Mouse (Mus musculus) hindbrain, postnatal 0 days (tissue): ENCODE data around the gene Lrrc15. TPM values are rescaled to one million over a fixed set of nuclear protein-coding genes. Genes with fewer than 3 reads are reported as not detected.

Experiments used
- ATAC-seq: fragments of 200-750 bp; cut with Nextera tagmentation; 2 replicates; pipeline ENCODE4 v1.8.0; 2017; ENCODE audit warnings: mild to moderate bottlenecking, moderate TSS enrichment, moderate library complexity
- DNase-seq: peaks from one replicate; pipeline ENCODE4 v3.0.0-alpha.2; 2015; ENCODE audit warnings: low spot score
- H3K27ac ChIP-seq: fragments of 300-500 bp; sonication (generic); 2 replicates; pipeline ENCODE4 v1.5.1; 2014; ENCODE audit warnings: mild to moderate bottlenecking
- H3K27me3 ChIP-seq: fragments of 300-500 bp; sonication (generic); 2 replicates; pipeline ENCODE4 v1.6.1; 2014; ENCODE audit warnings: low read length, mixed read lengths; ENCODE audit not compliant: insufficient read depth
- H3K36me3 ChIP-seq: fragments of 300-500 bp; sonication (generic); 2 replicates; pipeline ENCODE4 v1.6.1; 2014; ENCODE audit warnings: low read length, mixed read lengths; ENCODE audit not compliant: insufficient read depth
- H3K4me1 ChIP-seq: fragments of 300-500 bp; sonication (generic); 2 replicates; pipeline ENCODE4 v1.6.1; 2014; ENCODE audit warnings: antibody characterized with exemption, low read length, mixed read lengths; ENCODE audit not compliant: insufficient read depth
- H3K4me2 ChIP-seq: fragments of 300-500 bp; sonication (generic); 2 replicates; pipeline ENCODE4 v1.6.1; 2014; ENCODE audit warnings: low read depth, mild to moderate bottlenecking, low read length, moderate library complexity, mixed read lengths
- H3K4me3 ChIP-seq: fragments of 300-500 bp; sonication (generic); 2 replicates; pipeline ENCODE4 v1.5.1; 2014; ENCODE audit warnings: low read length
- H3K9ac ChIP-seq: fragments of 300-500 bp; sonication (generic); replicated peaks from 2 replicates; pipeline ENCODE4 v1.6.1; 2014; ENCODE audit warnings: mild to moderate bottlenecking, low read length, moderate library complexity, mixed read lengths
- H3K9me3 ChIP-seq: fragments of 300-500 bp; sonication (generic); 2 replicates; pipeline ENCODE4 v1.6.1; 2016; ENCODE audit warnings: low read length, mixed read lengths
- CTCF ChIP-seq: IDR thresholded peaks from 2 replicates; pipeline ENCODE4 v1.5.1; 2016; ENCODE audit warnings: antibody characterized with exemption, control low read depth, low read depth
- WGBS: fragments of 180-500 bp; shearing (Covaris S2); extraction: QIAGEN DNeasy Blood & Tissue Kit; methylation state at CpG from one replicate; pipeline ENCODE4 v1.1.7; 2014; 5-methylcytosine and 5-hydroxymethylcytosine counted together
- polyA plus RNA-seq: library from polyadenylated mRNA; unstranded; fragments of >200 nt; fragmentation: Nextera tagmentation; extraction: Ambion mirVana; gene quantifications from 2 replicates; pipeline ENCODE4 v1.2.1, GENCODE M21; 2015
- total RNA-seq: library from RNA; depleted of rRNA; stranded (reverse); fragments of >200 nt; gene quantifications from 2 replicates; pipeline ENCODE4 v1.2.3, GENCODE M21; 2014

The Lrrc15 gene
- total and polyA plus RNA-seq, 2 experiments from 2014 or later, result 0.09 to 0.16 TPM

DNA sequence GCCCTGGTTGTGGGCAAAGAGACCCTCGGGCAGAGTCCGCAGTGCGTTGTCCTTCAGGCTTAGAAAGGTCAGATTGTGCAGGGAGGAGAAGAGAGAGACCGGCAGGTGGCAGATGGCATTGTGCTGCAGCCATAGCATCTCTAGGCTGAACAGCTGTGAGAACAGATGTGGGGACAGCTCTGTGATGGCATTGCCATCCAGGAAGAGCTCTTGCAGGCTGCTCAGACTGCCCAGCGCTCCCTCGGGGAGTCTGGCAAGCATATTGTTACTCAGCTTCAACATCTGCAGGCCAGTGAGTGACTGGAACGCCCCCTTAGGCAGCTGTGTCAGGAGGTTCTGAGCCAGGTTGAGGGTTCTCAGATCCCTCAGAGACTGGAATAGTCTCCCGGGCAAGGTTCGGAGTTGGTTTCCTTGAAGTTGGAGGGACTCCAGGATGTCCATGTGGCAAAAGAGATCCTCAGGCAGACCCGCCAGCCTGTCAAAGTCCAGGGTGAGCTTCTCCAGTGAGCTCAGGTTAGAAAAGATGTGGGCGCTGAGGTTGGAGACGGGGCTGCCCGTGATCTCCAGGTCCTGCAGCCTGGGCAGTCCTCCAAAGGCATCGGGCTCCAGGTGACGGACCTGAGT lies 22.9 kb downstream of the Lrrc15 start:
- Histone ChIP-seq H3K27ac (no peak overlapping the region), H3K9ac (no peak overlapping the region), H3K9me3 (no peaks in the 10 kb centered on the region), H3K27me3 (no peaks in the 10 kb centered on the region), H3K4me1 (no peaks in the 10 kb centered on the region), H3K36me3 (no peaks in the 10 kb centered on the region), H3K4me3 (no peak overlapping the region), H3K4me2 (no peak overlapping the region)
- DNase-seq (no peak), ATAC-seq (peak; percentile 50; the same call in 1 of the 2 replicates)
- 80% methylated on average over 15 of the region's 15 CpGs for WGBS
- TF ChIP-seq CTCF, result no peak

GRCm38 (mm10) chr16:30259444-30259843 lies 23.6 kb downstream of the Lrrc15 start:
- no peak overlapping the region for H3K4me2 ChIP-seq
- H3K9me3 ChIP-seq, result no peaks in the 10 kb centered on the region
- DNase-seq (no peak), ATAC-seq (no peak; the same call in 1 of the 2 replicates)
- no peak overlapping the region for H3K4me3 ChIP-seq
- no peak overlapping the region for H3K9ac ChIP-seq
- no peaks in the 10 kb centered on the region for H3K4me1 ChIP-seq
- H3K27me3 ChIP-seq, result no peaks in the 10 kb centered on the region
- TF ChIP-seq CTCF, result no peak
- no peaks in the 10 kb centered on the region for H3K36me3 ChIP-seq
- H3K27ac ChIP-seq, result no peak overlapping the region
- 70% methylated on average over 10 of the region's 10 CpGs for whole genome bisulfite sequencing

DNA sequence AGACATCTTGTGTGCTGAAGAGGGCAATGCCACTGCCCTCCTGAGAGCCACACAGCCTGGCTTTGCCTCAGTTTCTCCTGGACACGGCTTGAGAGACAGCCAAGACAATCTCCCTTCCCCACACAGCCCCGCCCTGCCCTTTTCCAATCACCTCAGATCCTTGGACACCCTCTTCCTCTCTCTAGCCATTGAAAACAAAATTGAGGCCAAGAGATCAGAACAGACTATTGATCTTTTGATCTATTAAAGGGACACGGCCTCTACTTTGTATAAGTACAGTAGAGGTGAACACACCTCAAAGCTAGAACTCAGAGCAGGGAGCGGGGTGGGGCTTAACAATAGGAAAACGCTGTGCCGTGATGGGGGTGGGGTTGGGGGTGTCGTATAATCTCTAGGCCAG lies 24.6 kb downstream of the Lrrc15 start:
- DNase-seq, result no peak
- no peaks in the 10 kb centered on the region for H3K9me3 ChIP-seq
- ATAC-seq, result no peak
- H3K4me3 ChIP-seq, result no peak overlapping the region
- no peak overlapping the region for H3K27ac ChIP-seq
- WGBS, result 92% methylated on average over 7 of the region's 7 CpGs
- H3K4me2 ChIP-seq, result no peak overlapping the region
- no peak overlapping the region for H3K9ac ChIP-seq
- no peaks in the 10 kb centered on the region for H3K36me3 ChIP-seq
- H3K4me1 ChIP-seq, result no peaks in the 10 kb centered on the region
- H3K27me3 ChIP-seq, result no peaks in the 10 kb centered on the region
- no peak for TF ChIP-seq CTCF

- Histone ChIP-seq H3K9me3 (no peaks in the 10 kb centered on the region), H3K4me1 (no peaks in the 10 kb centered on the region), H3K9ac (no peak overlapping the region), H3K27ac (no peak overlapping the region), H3K4me2 (no peak overlapping the region), H3K36me3 (no peaks in the 10 kb centered on the region), H3K4me3 (no peak overlapping the region), H3K27me3 (no peaks in the 10 kb centered on the region)
- 80% methylated on average over 9 of the region's 9 CpGs for WGBS
- ATAC-seq (no peak), DNase-seq (no peak)
- no peak for TF ChIP-seq CTCF
Measured at GRCm38 (mm10) chr16:30257718-30258117, 25.3 kb downstream of the Lrrc15 start.

- ATAC-seq, result no peak
- WGBS, result 75% methylated on average over 7 of the region's 7 CpGs
- no peak for TF ChIP-seq CTCF
Measured at GRCm38 (mm10) chr16:30255061-30255460, 28.0 kb downstream of the Lrrc15 start.

DNA sequence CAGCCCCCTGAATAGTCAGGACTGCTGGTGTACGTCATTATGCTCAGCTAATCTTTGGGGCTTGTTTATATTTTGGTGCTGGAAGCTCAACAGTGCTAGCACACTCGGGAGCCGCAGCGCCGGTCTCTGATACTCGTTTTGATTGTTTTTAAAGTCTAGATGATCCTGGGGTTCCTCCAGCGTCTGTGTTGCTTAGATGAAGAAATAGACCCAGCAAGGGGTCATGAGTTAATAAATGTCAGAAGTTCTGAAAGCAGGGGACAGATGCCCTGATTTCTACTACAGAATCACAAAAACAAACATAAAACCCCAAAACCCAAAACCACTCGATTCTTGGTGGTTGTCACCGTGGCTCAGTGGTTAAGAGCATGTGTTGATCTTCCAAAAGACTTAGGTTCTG lies 29.2 kb downstream of the Lrrc15 start:
- no peak overlapping the region for H3K4me2 ChIP-seq
- DNase-seq (no peak), ATAC-seq (no peak)
- H3K9me3 ChIP-seq, result no peaks in the 10 kb centered on the region
- TF ChIP-seq CTCF, result no peak
- no peaks in the 10 kb centered on the region for H3K36me3 ChIP-seq
- H3K4me3 ChIP-seq, result no peak overlapping the region
- H3K27ac ChIP-seq, result no peak overlapping the region
- WGBS, result 81% methylated on average over 9 of the region's 9 CpGs
- H3K9ac ChIP-seq, result no peak overlapping the region
- no peaks in the 10 kb centered on the region for H3K27me3 ChIP-seq
- no peaks in the 10 kb centered on the region for H3K4me1 ChIP-seq

More at GRCm38 (mm10) chr16:30255061-30255460, 28.0 kb downstream of the Lrrc15 start:
- DNase-seq, result no peak
- Histone ChIP-seq H3K9me3 (no peaks in the 10 kb centered on the region), H3K27me3 (no peaks in the 10 kb centered on the region), H3K9ac (no peak overlapping the region), H3K4me2 (no peak overlapping the region), H3K4me1 (no peaks in the 10 kb centered on the region), H3K4me3 (no peak overlapping the region), H3K36me3 (no peaks in the 10 kb centered on the region), H3K27ac (no peak overlapping the region)

DNA sequence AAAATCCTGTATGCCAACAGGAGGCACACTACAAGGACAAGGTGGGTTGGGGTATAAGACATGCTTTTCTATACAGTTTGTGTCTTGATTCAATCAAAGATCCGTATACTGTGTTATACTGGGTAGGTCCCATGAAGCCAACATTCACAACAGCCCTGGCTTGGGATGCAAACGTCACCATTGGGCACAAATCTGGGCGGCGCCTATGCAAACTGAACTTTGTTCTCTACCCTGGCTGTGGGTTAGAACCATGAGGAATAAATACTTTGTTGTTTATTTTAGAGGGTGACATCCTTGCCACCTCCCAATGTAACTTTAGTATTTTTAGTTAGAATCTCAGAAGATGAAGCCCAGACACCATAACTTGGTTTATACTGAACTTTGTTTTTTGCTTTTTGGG lies 29.7 kb downstream of the Lrrc15 start:
- WGBS, result 87% methylated on average over 4 of the region's 4 CpGs
- ATAC-seq (no peak), DNase-seq (no peak)
- TF ChIP-seq CTCF, result no peak
- no peaks in the 10 kb centered on the region for H3K36me3 ChIP-seq
- H3K9ac ChIP-seq, result no peak overlapping the region
- H3K4me1 ChIP-seq, result no peaks in the 10 kb centered on the region
- no peak overlapping the region for H3K4me2 ChIP-seq
- H3K27me3 ChIP-seq, result no peaks in the 10 kb centered on the region
- H3K4me3 ChIP-seq, result no peak overlapping the region
- no peaks in the 10 kb centered on the region for H3K9me3 ChIP-seq
- H3K27ac ChIP-seq, result no peak overlapping the region
